Mouse (Mus musculus) embryonic facial prominence, embryonic 15.5 days (tissue): ENCODE results near the gene Gm5662. TPM values are rescaled to one million over a fixed set of nuclear protein-coding genes. Genes with fewer than 3 reads are reported as not detected.
"Not testable (repeated sequence)": the region's sequence is repeated elsewhere in the genome, so short reads cannot be mapped to it uniquely, and the experiment has no call there.

ENCODE experiments used
- ATAC-seq: fragments of 200-750 bp; cut with Nextera tagmentation; 2 replicates; pipeline ENCODE4 v1.8.0; 2017; ENCODE audit warnings: low read depth, moderate TSS enrichment; ENCODE audit not compliant: insufficient number of reproducible peaks, low FRiP score, low TSS enrichment
- H3K27ac ChIP-seq: fragments of 300-500 bp; sonication (generic); replicated peaks from 2 replicates; pipeline ENCODE4 v1.5.1; 2015; ENCODE audit warnings: mild to moderate bottlenecking, inconsistent platforms
- H3K27me3 ChIP-seq: fragments of 300-500 bp; sonication (generic); 2 replicates; pipeline ENCODE4 v1.6.1; 2015; ENCODE audit warnings: inconsistent platforms
- H3K36me3 ChIP-seq: fragments of 300-500 bp; sonication (generic); 2 replicates; pipeline ENCODE4 v1.6.1; 2015; ENCODE audit warnings: mild to moderate bottlenecking, inconsistent platforms
- H3K4me1 ChIP-seq: fragments of 300-500 bp; sonication (generic); 2 replicates; pipeline ENCODE4 v1.6.1; 2015; ENCODE audit warnings: inconsistent platforms
- H3K4me2 ChIP-seq: fragments of 300-500 bp; sonication (generic); replicated peaks from 2 replicates; pipeline ENCODE4 v1.6.1; 2015; ENCODE audit warnings: mild to moderate bottlenecking, inconsistent platforms
- H3K4me3 ChIP-seq: fragments of 300-500 bp; sonication (generic); replicated peaks from 2 replicates; pipeline ENCODE4 v1.5.1; 2015; ENCODE audit warnings: mild to moderate bottlenecking, inconsistent platforms
- H3K9ac ChIP-seq: fragments of 300-500 bp; sonication (generic); 2 replicates; pipeline ENCODE4 v1.6.1; 2015; ENCODE audit warnings: inconsistent platforms
- H3K9me3 ChIP-seq: fragments of 300-500 bp; sonication (generic); replicated peaks from 2 replicates; pipeline ENCODE4 v1.6.1; 2016; ENCODE audit warnings: inconsistent platforms
- WGBS: fragments of 180-500 bp; shearing (Covaris S2); methylation state at CpG from one replicate; pipeline ENCODE4 v1.1.7; 2015; 5-methylcytosine and 5-hydroxymethylcytosine counted together
- polyA plus RNA-seq: library from polyadenylated mRNA; unstranded; fragments of >200 nt; fragmentation: Nextera tagmentation; extraction: Ambion mirVana; gene quantifications from 2 replicates; pipeline ENCODE4 v1.2.1, GENCODE M21; 2015

Gm5662 gene
- not detected in 2 replicates for polyA plus RNA-seq

- WGBS: 83% methylated on average over 5 of the region's 5 CpGs
- H3K27ac ChIP-seq, H3K27me3 ChIP-seq, H3K9me3 ChIP-seq, H3K4me1 ChIP-seq, H3K9ac ChIP-seq, ATAC-seq, H3K36me3 ChIP-seq, H3K4me3 ChIP-seq, H3K4me2 ChIP-seq: not testable (repeated sequence)
Measured at GRCm38 (mm10) chr12:88274400-88274799, at the start of gene Gm5662. TSS of gene Gm5662 (minus strand) at chr12:88274500.

- H3K9me3 ChIP-seq, H3K9ac ChIP-seq, ATAC-seq, H3K36me3 ChIP-seq, H3K27me3 ChIP-seq, H3K4me1 ChIP-seq, H3K27ac ChIP-seq, H3K4me3 ChIP-seq, H3K4me2 ChIP-seq: not testable (repeated sequence)
- WGBS: 86% methylated on average over 2 of the region's 2 CpGs
Measured at GRCm38 (mm10) chr12:88323926-88324325, 49.6 kb upstream of the Gm5662 start, which contains the start of gene Gm5039. TSS of gene Gm5039 (minus strand) at chr12:88324026.

GRCm38 (mm10) chr12:88314556-88314955 lies 40.3 kb upstream of the Gm5662 start:
- no peaks in the 10 kb centered on the region for H3K27me3 ChIP-seq
- H3K4me3 ChIP-seq: no peak overlapping the region
- H3K27ac ChIP-seq: no peak overlapping the region
- H3K4me1 ChIP-seq: no peaks in the 10 kb centered on the region
- H3K4me2 ChIP-seq: no peak overlapping the region
- H3K9ac ChIP-seq: no peak overlapping the region
- H3K9me3 ChIP-seq: no peaks in the 10 kb centered on the region
- 79% methylated on average over 3 of the region's 3 CpGs for WGBS
- no peaks in the 10 kb centered on the region for H3K36me3 ChIP-seq
- ATAC-seq: no peak

- H3K27ac ChIP-seq, H3K4me1 ChIP-seq, H3K4me3 ChIP-seq, H3K4me2 ChIP-seq, H3K36me3 ChIP-seq, H3K9me3 ChIP-seq, ATAC-seq, H3K9ac ChIP-seq, H3K27me3 ChIP-seq: not testable (repeated sequence)
- 66% methylated on average over 2 of the region's 2 CpGs for whole genome bisulfite sequencing
Measured at GRCm38 (mm10) chr12:88297171-88297570, 22.9 kb upstream of the Gm5662 start.

GRCm38 (mm10) chr12:88293082-88293481 lies 18.8 kb upstream of the Gm5662 start:
- 63% methylated on average over 4 of the region's 4 CpGs for WGBS
- not testable (repeated sequence) for H3K9ac ChIP-seq

GRCm38 (mm10) chr12:88285224-88285623 lies 10.9 kb upstream of the Gm5662 start:
- not testable (repeated sequence) for H3K4me3 ChIP-seq, H3K36me3 ChIP-seq, H3K27ac ChIP-seq, H3K4me1 ChIP-seq, H3K27me3 ChIP-seq, H3K4me2 ChIP-seq, H3K9ac ChIP-seq, H3K9me3 ChIP-seq, ATAC-seq
- WGBS: 84% methylated on average over 5 of the region's 5 CpGs

More at GRCm38 (mm10) chr12:88293082-88293481, 18.8 kb upstream of the Gm5662 start:
- not testable (repeated sequence) for ATAC-seq, H3K9me3 ChIP-seq, H3K27ac ChIP-seq, H3K4me2 ChIP-seq, H3K4me1 ChIP-seq, H3K36me3 ChIP-seq, H3K4me3 ChIP-seq, H3K27me3 ChIP-seq

- no peak for ATAC-seq
- no peak overlapping the region for H3K4me3 ChIP-seq
- no peaks in the 10 kb centered on the region for H3K4me1 ChIP-seq
- H3K4me2 ChIP-seq: no peak overlapping the region
- 52% methylated on average over 1 of the region's 1 CpGs for WGBS
- H3K27ac ChIP-seq: no peak overlapping the region
- no peaks in the 10 kb centered on the region for H3K36me3 ChIP-seq
- H3K27me3 ChIP-seq: no peaks in the 10 kb centered on the region
- H3K9ac ChIP-seq: no peak overlapping the region
- no peaks in the 10 kb centered on the region for H3K9me3 ChIP-seq
Measured at GRCm38 (mm10) chr12:88257241-88257640, 17.1 kb downstream of the Gm5662 start.

- H3K4me2 ChIP-seq, H3K9me3 ChIP-seq, H3K27me3 ChIP-seq, ATAC-seq, H3K36me3 ChIP-seq, H3K9ac ChIP-seq, H3K27ac ChIP-seq, H3K4me1 ChIP-seq, H3K4me3 ChIP-seq: not testable (repeated sequence)
- WGBS: 64% methylated on average over 2 of the region's 2 CpGs
Measured at GRCm38 (mm10) chr12:88255917-88256316, 18.4 kb downstream of the Gm5662 start.

- H3K4me2 ChIP-seq, H3K4me3 ChIP-seq, H3K27me3 ChIP-seq, ATAC-seq, H3K9ac ChIP-seq, H3K9me3 ChIP-seq, H3K4me1 ChIP-seq, H3K36me3 ChIP-seq, H3K27ac ChIP-seq: not testable (repeated sequence)
- 79% methylated on average over 1 of the region's 2 CpGs for WGBS
Measured at GRCm38 (mm10) chr12:88250000-88250399, 24.3 kb downstream of the Gm5662 start, which contains the start of gene Gm8332. TSS of gene Gm8332 (minus strand) at chr12:88250100.

- H3K9me3 ChIP-seq, H3K4me2 ChIP-seq, H3K27me3 ChIP-seq, H3K36me3 ChIP-seq, H3K27ac ChIP-seq, H3K4me3 ChIP-seq, H3K4me1 ChIP-seq, H3K9ac ChIP-seq, ATAC-seq: not testable (repeated sequence)
Measured at GRCm38 (mm10) chr12:88245786-88246185, 28.5 kb downstream of the Gm5662 start.

- H3K4me3 ChIP-seq, H3K4me1 ChIP-seq, H3K36me3 ChIP-seq, H3K9ac ChIP-seq, H3K27ac ChIP-seq, H3K9me3 ChIP-seq, H3K27me3 ChIP-seq, ATAC-seq, H3K4me2 ChIP-seq: not testable (repeated sequence)
- WGBS: 50% methylated on average over 1 of the region's 1 CpGs
Measured at GRCm38 (mm10) chr12:88242940-88243339, 31.4 kb downstream of the Gm5662 start.
